Mouse (Mus musculus) hindbrain, embryonic 13.5 days (tissue): ENCODE measurements around the gene Ppp1r1a. TPM values are rescaled to one million over a fixed set of nuclear protein-coding genes. Genes with fewer than 3 reads are reported as not detected.

Experiments
- ATAC-seq: fragments of 200-750 bp; cut with Nextera tagmentation; 2 replicates; pipeline ENCODE4 v1.8.0; 2017; ENCODE audit warnings: moderate TSS enrichment; ENCODE audit not compliant: low FRiP score
- H3K27ac ChIP-seq: fragments of 300-500 bp; sonication (generic); 2 replicates; pipeline ENCODE4 v1.5.1; 2015; ENCODE audit warnings: inconsistent platforms, mild to moderate bottlenecking, moderate library complexity
- H3K27me3 ChIP-seq: fragments of 300-500 bp; sonication (generic); 2 replicates; pipeline ENCODE4 v1.6.1; 2015; ENCODE audit warnings: mild to moderate bottlenecking, inconsistent platforms
- H3K36me3 ChIP-seq: fragments of 300-500 bp; sonication (generic); 2 replicates; pipeline ENCODE4 v1.6.1; 2015; ENCODE audit warnings: mild to moderate bottlenecking, inconsistent platforms
- H3K4me1 ChIP-seq: fragments of 300-500 bp; sonication (generic); replicated peaks from 2 replicates; pipeline ENCODE4 v1.6.1; 2015; ENCODE audit warnings: inconsistent platforms
- H3K4me2 ChIP-seq: fragments of 300-500 bp; sonication (generic); 2 replicates; pipeline ENCODE4 v1.6.1; 2015; ENCODE audit warnings: inconsistent platforms, mild to moderate bottlenecking, moderate library complexity
- H3K4me3 ChIP-seq: fragments of 300-500 bp; sonication (generic); 2 replicates; pipeline ENCODE4 v1.5.1; 2015; ENCODE audit warnings: mild to moderate bottlenecking, inconsistent platforms
- H3K9ac ChIP-seq: fragments of 300-500 bp; sonication (generic); 2 replicates; pipeline ENCODE4 v1.6.1; 2015; ENCODE audit warnings: mild to moderate bottlenecking, inconsistent platforms
- H3K9me3 ChIP-seq: fragments of 300-500 bp; sonication (generic); 2 replicates; pipeline ENCODE4 v1.6.1; 2016; ENCODE audit warnings: inconsistent platforms
- WGBS: fragments of 180-500 bp; shearing (Covaris S2); methylation state at CpG from one replicate; pipeline ENCODE4 v1.1.7; 2015; 5-methylcytosine and 5-hydroxymethylcytosine counted together
- polyA plus RNA-seq: library from polyadenylated mRNA; unstranded; fragments of >200 nt; fragmentation: Nextera tagmentation; extraction: Ambion mirVana; gene quantifications from 2 replicates; pipeline ENCODE4 v1.2.1, GENCODE M21; 2015

Ppp1r1a gene
- polyA plus RNA-seq, 1 experiment from 2014 or later: 101 TPM

- Histone ChIP-seq H3K4me2 (no peak overlapping the region), H3K36me3 (no peaks in the 10 kb centered on the region), H3K9ac (no peak overlapping the region), H3K4me1 (peaks cover 78% of the 10 kb centered on the region), H3K4me3 (no peak overlapping the region), H3K9me3 (no peaks in the 10 kb centered on the region), H3K27ac (no peak overlapping the region), H3K27me3 (no peaks in the 10 kb centered on the region)
- no peak for ATAC-seq
- WGBS: 75% methylated on average over 1 of the region's 1 CpGs
These were observed 26.2 kb downstream of the Ppp1r1a start for GRCm38 (mm10) chr15:103511652-103512051.

- no peaks in the 10 kb centered on the region for H3K27me3 ChIP-seq
- H3K4me1 ChIP-seq: peaks cover 78% of the 10 kb centered on the region
- H3K4me2 ChIP-seq: no peak overlapping the region
- 0 out of 2 replicates have a peak overlapping the region, but pooled peaks have one; percentile 32 for H3K27ac ChIP-seq
- WGBS: 60% methylated on average over 3 of the region's 3 CpGs
- H3K9ac ChIP-seq: no peak overlapping the region
- no peak for ATAC-seq
- no peaks in the 10 kb centered on the region for H3K36me3 ChIP-seq
- H3K9me3 ChIP-seq: no peaks in the 10 kb centered on the region
- no peak overlapping the region for H3K4me3 ChIP-seq
These were observed 28.5 kb downstream of the Ppp1r1a start for GRCm38 (mm10) chr15:103509317-103509716.

GRCm38 (mm10) chr15:103503660-103504059 lies 34.1 kb downstream of the Ppp1r1a start:
- Histone ChIP-seq H3K4me1 (peaks cover 56% of the 10 kb centered on the region), H3K4me3 (peak overlapping the region; percentile 71), H3K36me3 (no peaks in the 10 kb centered on the region), H3K27ac (peak overlapping the region; percentile 88), H3K4me2 (peak overlapping the region; percentile 79), H3K9ac (peak overlapping the region; percentile 93), H3K27me3 (0 out of 2 replicates have a peak, but pooled peaks cover 7% of the 10 kb centered on the region), H3K9me3 (no peaks in the 10 kb centered on the region)
- whole genome bisulfite sequencing: 39% methylated on average over 12 of the region's 12 CpGs
- peak; percentile 50 for ATAC-seq

GRCm38 (mm10) chr15:103503251-103503600 lies 34.6 kb downstream of the Ppp1r1a start:
- WGBS: under 1% methylated on average over 15 of the region's 15 CpGs
- Histone ChIP-seq H3K27ac (peak overlapping the region; percentile 88), H3K9me3 (no peaks in the 10 kb centered on the region), H3K9ac (peak overlapping the region; percentile 93), H3K36me3 (no peaks in the 10 kb centered on the region), H3K4me3 (peak overlapping the region; percentile 71), H3K27me3 (0 out of 2 replicates have a peak, but pooled peaks cover 7% of the 10 kb centered on the region), H3K4me2 (peak overlapping the region; percentile 79), H3K4me1 (peaks cover 57% of the 10 kb centered on the region)
- peak; percentile 81 for ATAC-seq

- WGBS: under 1% methylated on average over 49 of the region's 63 CpGs
- H3K4me2 ChIP-seq: peak within 1 kb of the TSS; percentile 79
- peaks cover 58% of the 10 kb centered on the region for H3K4me1 ChIP-seq
These were observed 35.2 kb downstream of the Ppp1r1a start, which contains the start of gene Pde1b for GRCm38 (mm10) chr15:103502435-103503250. TSS of gene Pde1b (plus strand) at chr15:103503034.

GRCm38 (mm10) chr15:103501186-103501585 lies 36.6 kb downstream of the Ppp1r1a start:
- H3K4me1 ChIP-seq: peaks cover 56% of the 10 kb centered on the region
- H3K27me3 ChIP-seq: 0 out of 2 replicates have a peak, but pooled peaks cover 7% of the 10 kb centered on the region
- H3K36me3 ChIP-seq: no peaks in the 10 kb centered on the region
- H3K9me3 ChIP-seq: no peaks in the 10 kb centered on the region
- no peak overlapping the region for H3K27ac ChIP-seq
- H3K4me2 ChIP-seq: no peak overlapping the region
- no peak overlapping the region for H3K4me3 ChIP-seq
- no peak overlapping the region for H3K9ac ChIP-seq
- no peak for ATAC-seq
- WGBS: 82% methylated on average over 2 of the region's 2 CpGs

More at GRCm38 (mm10) chr15:103502435-103503250, 35.2 kb downstream of the Ppp1r1a start, which contains the start of gene Pde1b:
- H3K9me3 ChIP-seq: no peaks in the 10 kb centered on the region
- peak; percentile 84 for ATAC-seq
- peak within 1 kb of the TSS; percentile 71 for H3K4me3 ChIP-seq
- no peaks in the 10 kb centered on the region for H3K36me3 ChIP-seq
- 0 out of 2 replicates have a peak, but pooled peaks cover 7% of the 10 kb centered on the region for H3K27me3 ChIP-seq
- H3K27ac ChIP-seq: peak within 1 kb of the TSS; percentile 88
- peak within 1 kb of the TSS; percentile 93 for H3K9ac ChIP-seq

GRCm38 (mm10) chr15:103500723-103501122 lies 37.1 kb downstream of the Ppp1r1a start:
- Histone ChIP-seq H3K9me3 (no peaks in the 10 kb centered on the region), H3K4me3 (no peak overlapping the region), H3K4me1 (peaks cover 54% of the 10 kb centered on the region), H3K27me3 (0 out of 2 replicates have a peak, but pooled peaks cover 7% of the 10 kb centered on the region), H3K9ac (no peak overlapping the region), H3K27ac (no peak overlapping the region), H3K4me2 (no peak overlapping the region), H3K36me3 (no peaks in the 10 kb centered on the region)
- 57% methylated on average over 1 of the region's 1 CpGs for WGBS
- ATAC-seq: no peak

- no peaks in the 10 kb centered on the region for H3K9me3 ChIP-seq
- peaks cover 30% of the 10 kb centered on the region for H3K4me1 ChIP-seq
- no peak overlapping the region for H3K4me2 ChIP-seq
- 43% methylated on average over 3 of the region's 3 CpGs for WGBS
- no peak overlapping the region for H3K9ac ChIP-seq
- H3K27me3 ChIP-seq: 0 out of 2 replicates have a peak, but pooled peaks cover 7% of the 10 kb centered on the region
- no peaks in the 10 kb centered on the region for H3K36me3 ChIP-seq
- no peak for ATAC-seq
- H3K4me3 ChIP-seq: no peak overlapping the region
- H3K27ac ChIP-seq: peak overlapping the region; percentile 61
These were observed 39.6 kb downstream of the Ppp1r1a start for GRCm38 (mm10) chr15:103498157-103498556.

GRCm38 (mm10) chr15:103496204-103497140 lies 41.3 kb downstream of the Ppp1r1a start:
- peak; percentile 67 for ATAC-seq

GRCm38 (mm10) chr15:103488336-103488735 lies 49.5 kb downstream of the Ppp1r1a start:
- no peaks in the 10 kb centered on the region for H3K36me3 ChIP-seq
- no peak overlapping the region for H3K4me3 ChIP-seq
- WGBS: 45% methylated on average over 4 of the region's 4 CpGs
- no peak overlapping the region for H3K9ac ChIP-seq
- H3K27ac ChIP-seq: no peak overlapping the region
- H3K27me3 ChIP-seq: no peaks in the 10 kb centered on the region
- no peaks in the 10 kb centered on the region for H3K9me3 ChIP-seq
- peaks cover 12% of the 10 kb centered on the region for H3K4me1 ChIP-seq
- no peak overlapping the region for H3K4me2 ChIP-seq
- ATAC-seq: no peak

More at GRCm38 (mm10) chr15:103496204-103497140, 41.3 kb downstream of the Ppp1r1a start:
- WGBS: 68% methylated on average over 10 of the region's 10 CpGs
- H3K4me2 ChIP-seq: no peak overlapping the region
- H3K27ac ChIP-seq: peak overlapping the region; percentile 55
- H3K4me3 ChIP-seq: no peak overlapping the region
- H3K9ac ChIP-seq: no peak overlapping the region
- H3K4me1 ChIP-seq: peaks cover 22% of the 10 kb centered on the region
- H3K36me3 ChIP-seq: no peaks in the 10 kb centered on the region
- H3K27me3 ChIP-seq: 0 out of 2 replicates have a peak, but pooled peaks cover 7% of the 10 kb centered on the region
- H3K9me3 ChIP-seq: no peaks in the 10 kb centered on the region

- no peaks in the 10 kb centered on the region for H3K27me3 ChIP-seq
- no peaks in the 10 kb centered on the region for H3K9me3 ChIP-seq
- no peak for ATAC-seq
- no peak overlapping the region for H3K27ac ChIP-seq
- no peaks in the 10 kb centered on the region for H3K36me3 ChIP-seq
- H3K9ac ChIP-seq: no peak overlapping the region
- peaks cover 12% of the 10 kb centered on the region for H3K4me1 ChIP-seq
- 61% methylated on average over 1 of the region's 1 CpGs for WGBS
- H3K4me3 ChIP-seq: no peak overlapping the region
- H3K4me2 ChIP-seq: no peak overlapping the region
These were observed 51.1 kb downstream of the Ppp1r1a start for GRCm38 (mm10) chr15:103486658-103487057.

GRCm38 (mm10) chr15:103485106-103485505 lies 52.7 kb downstream of the Ppp1r1a start:
- Histone ChIP-seq H3K27me3 (no peaks in the 10 kb centered on the region), H3K27ac (peak overlapping the region; percentile 40), H3K4me1 (peaks cover 12% of the 10 kb centered on the region), H3K36me3 (no peaks in the 10 kb centered on the region), H3K9ac (no peak overlapping the region), H3K4me2 (no peak overlapping the region), H3K4me3 (no peak overlapping the region), H3K9me3 (no peaks in the 10 kb centered on the region)
- no peak for ATAC-seq
- WGBS: 50% methylated on average over 3 of the region's 3 CpGs
